Mouse (Mus musculus) stomach, embryonic 15.5 days (tissue): ENCODE measurements around the gene Pxdc1. TPM values are rescaled to one million over a fixed set of nuclear protein-coding genes. Genes with fewer than 3 reads are reported as not detected.

ENCODE experiments used
- ATAC-seq: fragments of 200-750 bp; cut with Nextera tagmentation; 2 replicates; pipeline ENCODE4 v1.8.0; 2017; ENCODE audit warnings: low read depth, moderate number of reproducible peaks, moderate TSS enrichment; ENCODE audit not compliant: insufficient read depth, low FRiP score
- H3K27ac ChIP-seq: fragments of 300-500 bp; sonication (generic); 2 replicates; pipeline ENCODE4 v1.5.1; 2015; ENCODE audit warnings: mild to moderate bottlenecking, inconsistent platforms
- H3K27me3 ChIP-seq: fragments of 300-500 bp; sonication (generic); replicated peaks from 2 replicates; pipeline ENCODE4 v1.6.1; 2015; ENCODE audit warnings: inconsistent platforms
- H3K36me3 ChIP-seq: fragments of 300-500 bp; sonication (generic); 2 replicates; pipeline ENCODE4 v1.6.1; 2015; ENCODE audit warnings: inconsistent platforms
- H3K4me1 ChIP-seq: fragments of 300-500 bp; sonication (generic); 2 replicates; pipeline ENCODE4 v1.6.1; 2015; ENCODE audit warnings: inconsistent platforms
- H3K4me2 ChIP-seq: fragments of 300-500 bp; sonication (generic); 2 replicates; pipeline ENCODE4 v1.6.1; 2015; ENCODE audit warnings: mild to moderate bottlenecking, inconsistent platforms
- H3K4me3 ChIP-seq: fragments of 300-500 bp; sonication (generic); replicated peaks from 2 replicates; pipeline ENCODE4 v1.5.1; 2015; ENCODE audit warnings: inconsistent platforms
- H3K9ac ChIP-seq: fragments of 300-500 bp; sonication (generic); 2 replicates; pipeline ENCODE4 v1.6.1; 2015; ENCODE audit warnings: inconsistent platforms
- H3K9me3 ChIP-seq: fragments of 300-500 bp; sonication (generic); 2 replicates; pipeline ENCODE4 v1.6.1; 2016; ENCODE audit warnings: inconsistent platforms
- WGBS: fragments of 180-500 bp; shearing (Covaris S2); methylation state at CpG from one replicate; pipeline ENCODE4 v1.1.7; 2015; 5-methylcytosine and 5-hydroxymethylcytosine counted together
- polyA plus RNA-seq: library from polyadenylated mRNA; unstranded; fragments of >200 nt; fragmentation: Nextera tagmentation; extraction: Ambion mirVana; gene quantifications from 2 replicates; pipeline ENCODE4 v1.2.1, GENCODE M21; 2015

The Pxdc1 gene
- polyA plus RNA-seq, 1 experiment from 2014 or later: 10.7 TPM

- no peak for ATAC-seq
- no peaks in the 10 kb centered on the region; the same call in 1 of the 2 replicates for H3K27me3 ChIP-seq
- H3K27ac ChIP-seq: no peak overlapping the region
- 73% methylated on average over 4 of the region's 4 CpGs for WGBS
- peaks cover 15% of the 10 kb centered on the region; the same call in 1 of the 2 replicates for H3K4me1 ChIP-seq
- H3K36me3 ChIP-seq: no peaks in the 10 kb centered on the region
- no peaks in the 10 kb centered on the region for H3K9me3 ChIP-seq
- no peak overlapping the region for H3K4me3 ChIP-seq
- no peak overlapping the region for H3K9ac ChIP-seq
- no peak overlapping the region for H3K4me2 ChIP-seq
These were observed 5.5 kb downstream of the Pxdc1 start for GRCm38 (mm10) chr13:34647751-34648150.

- Histone ChIP-seq H3K9ac (no peak overlapping the region), H3K4me2 (no peak overlapping the region), H3K27me3 (no peaks in the 10 kb centered on the region; the same call in 1 of the 2 replicates), H3K4me1 (peaks cover 11% of the 10 kb centered on the region; the same call in 1 of the 2 replicates), H3K4me3 (no peak overlapping the region), H3K27ac (no peak overlapping the region), H3K9me3 (no peaks in the 10 kb centered on the region), H3K36me3 (no peaks in the 10 kb centered on the region)
- 79% methylated on average over 8 of the region's 8 CpGs for WGBS
- ATAC-seq: no peak
These were observed 6.1 kb downstream of the Pxdc1 start for GRCm38 (mm10) chr13:34647221-34647620.

GRCm38 (mm10) chr13:34646240-34646750 is 7.0 kb downstream of the Pxdc1 start:
- H3K27me3 ChIP-seq: no peaks in the 10 kb centered on the region; the same call in 1 of the 2 replicates
- H3K9ac ChIP-seq: no peak overlapping the region
- no peak overlapping the region for H3K4me3 ChIP-seq
- ATAC-seq: no peak
- H3K36me3 ChIP-seq: no peaks in the 10 kb centered on the region
- no peak overlapping the region for H3K27ac ChIP-seq
- no peak overlapping the region for H3K4me2 ChIP-seq
- no peaks in the 10 kb centered on the region for H3K9me3 ChIP-seq
- 35% methylated on average over 7 of the region's 7 CpGs for WGBS
- H3K4me1 ChIP-seq: peaks cover 2% of the 10 kb centered on the region; the same call in 1 of the 2 replicates

- Histone ChIP-seq H3K4me1 (no peaks in the 10 kb centered on the region), H3K27me3 (no peaks in the 10 kb centered on the region), H3K9ac (no peak overlapping the region), H3K36me3 (no peaks in the 10 kb centered on the region), H3K4me2 (no peak overlapping the region), H3K9me3 (no peaks in the 10 kb centered on the region), H3K4me3 (no peak overlapping the region), H3K27ac (no peak overlapping the region)
- 94% methylated on average over 5 of the region's 5 CpGs for WGBS
- ATAC-seq: no peak
These were observed 7.8 kb downstream of the Pxdc1 start for GRCm38 (mm10) chr13:34645519-34645918.

GRCm38 (mm10) chr13:34644401-34644800 is 8.9 kb downstream of the Pxdc1 start:
- Histone ChIP-seq H3K9ac (no peak overlapping the region), H3K27ac (no peak overlapping the region), H3K4me1 (no peaks in the 10 kb centered on the region), H3K36me3 (no peaks in the 10 kb centered on the region), H3K9me3 (no peaks in the 10 kb centered on the region), H3K4me3 (no peak overlapping the region), H3K27me3 (no peaks in the 10 kb centered on the region), H3K4me2 (no peak overlapping the region)
- no peak for ATAC-seq
- WGBS: 68% methylated on average over 14 of the region's 14 CpGs

GRCm38 (mm10) chr13:34643926-34644325 is 9.4 kb downstream of the Pxdc1 start:
- WGBS: 76% methylated on average over 4 of the region's 4 CpGs

GRCm38 (mm10) chr13:34642941-34643875 is 10.1 kb downstream of the Pxdc1 start:
- Histone ChIP-seq H3K9me3 (no peaks in the 10 kb centered on the region), H3K4me2 (no peak overlapping the region), H3K27ac (no peak overlapping the region), H3K4me3 (no peak overlapping the region), H3K4me1 (no peaks in the 10 kb centered on the region), H3K27me3 (no peaks in the 10 kb centered on the region), H3K36me3 (no peaks in the 10 kb centered on the region), H3K9ac (no peak overlapping the region)
- no peak for ATAC-seq
- 28% methylated on average over 7 of the region's 7 CpGs for WGBS

More at GRCm38 (mm10) chr13:34643926-34644325, 9.4 kb downstream of the Pxdc1 start:
- no peaks in the 10 kb centered on the region for H3K4me1 ChIP-seq
- H3K9me3 ChIP-seq: no peaks in the 10 kb centered on the region
- no peak overlapping the region for H3K4me3 ChIP-seq
- H3K27ac ChIP-seq: no peak overlapping the region
- ATAC-seq: no peak
- H3K9ac ChIP-seq: no peak overlapping the region
- no peaks in the 10 kb centered on the region for H3K36me3 ChIP-seq
- no peak overlapping the region for H3K4me2 ChIP-seq
- H3K27me3 ChIP-seq: no peaks in the 10 kb centered on the region

- Histone ChIP-seq H3K4me2 (no peak overlapping the region), H3K9ac (no peak overlapping the region), H3K27ac (no peak overlapping the region), H3K4me1 (no peaks in the 10 kb centered on the region), H3K27me3 (no peaks in the 10 kb centered on the region), H3K9me3 (no peaks in the 10 kb centered on the region), H3K4me3 (no peak overlapping the region), H3K36me3 (peaks cover 3% of the 10 kb centered on the region; the same call in 1 of the 2 replicates)
- WGBS: 67% methylated on average over 2 of the region's 2 CpGs
- ATAC-seq: no peak
These were observed 12.2 kb downstream of the Pxdc1 start for GRCm38 (mm10) chr13:34641066-34641465.

- no peak overlapping the region for H3K4me3 ChIP-seq
- H3K27ac ChIP-seq: no peak overlapping the region
- no peak for ATAC-seq
- no peaks in the 10 kb centered on the region for H3K9me3 ChIP-seq
- H3K36me3 ChIP-seq: peaks cover 3% of the 10 kb centered on the region; the same call in 1 of the 2 replicates
- H3K4me1 ChIP-seq: no peaks in the 10 kb centered on the region
- H3K4me2 ChIP-seq: no peak overlapping the region
- no peak overlapping the region for H3K9ac ChIP-seq
- H3K27me3 ChIP-seq: no peaks in the 10 kb centered on the region
- 22% methylated on average over 5 of the region's 5 CpGs for whole genome bisulfite sequencing
These were observed 17.3 kb downstream of the Pxdc1 start for GRCm38 (mm10) chr13:34635978-34636377.

GRCm38 (mm10) chr13:34630319-34630718 is 23.0 kb downstream of the Pxdc1 start:
- WGBS: 91% methylated on average over 8 of the region's 8 CpGs
- Histone ChIP-seq H3K4me1 (no peaks in the 10 kb centered on the region), H3K27ac (no peak overlapping the region), H3K27me3 (no peaks in the 10 kb centered on the region), H3K4me3 (no peak overlapping the region), H3K9ac (no peak overlapping the region), H3K9me3 (no peaks in the 10 kb centered on the region), H3K36me3 (no peaks in the 10 kb centered on the region), H3K4me2 (no peak overlapping the region)
- no peak for ATAC-seq

GRCm38 (mm10) chr13:34629741-34630140 is 23.5 kb downstream of the Pxdc1 start:
- Histone ChIP-seq H3K27me3 (no peaks in the 10 kb centered on the region), H3K4me1 (no peaks in the 10 kb centered on the region), H3K4me2 (no peak overlapping the region), H3K36me3 (no peaks in the 10 kb centered on the region), H3K9me3 (no peaks in the 10 kb centered on the region), H3K4me3 (no peak overlapping the region), H3K9ac (no peak overlapping the region), H3K27ac (no peak overlapping the region)
- 80% methylated on average over 5 of the region's 5 CpGs for WGBS
- no peak for ATAC-seq

GRCm38 (mm10) chr13:34627446-34627845 is 25.8 kb downstream of the Pxdc1 start:
- no peak overlapping the region for H3K27ac ChIP-seq
- no peak for ATAC-seq
- no peak overlapping the region for H3K4me3 ChIP-seq

More at GRCm38 (mm10) chr13:34627446-34627845, 25.8 kb downstream of the Pxdc1 start:
- H3K4me2 ChIP-seq: no peak overlapping the region
- H3K4me1 ChIP-seq: no peaks in the 10 kb centered on the region
- no peaks in the 10 kb centered on the region for H3K27me3 ChIP-seq
- no peaks in the 10 kb centered on the region for H3K36me3 ChIP-seq
- no peaks in the 10 kb centered on the region for H3K9me3 ChIP-seq
- WGBS: 54% methylated on average over 3 of the region's 3 CpGs
- no peak overlapping the region for H3K9ac ChIP-seq
